Comparison of ENCODE assay signal across 8 mouse cellular contexts in the genomic region with DNA sequence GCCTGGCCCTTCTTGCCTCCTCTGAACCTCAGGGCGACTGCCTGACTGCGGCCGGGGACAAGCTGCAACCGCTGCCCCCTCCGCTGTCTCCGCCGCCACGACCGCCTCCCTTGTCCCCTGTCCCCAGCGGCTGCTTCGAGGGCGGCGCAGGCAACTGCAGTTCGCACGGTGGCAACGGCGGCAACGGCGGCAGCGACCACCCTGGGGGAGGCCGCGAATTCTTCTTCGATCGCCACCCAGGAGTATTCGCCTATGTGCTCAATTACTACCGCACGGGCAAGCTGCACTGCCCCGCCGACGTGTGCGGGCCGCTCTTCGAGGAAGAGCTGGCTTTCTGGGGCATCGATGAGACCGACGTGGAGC. TPM values are rescaled to one million over a fixed set of nuclear protein-coding genes. Genes with fewer than 3 reads are reported as not detected.
A peak's percentile ranks its signal among the peaks of the same experiment; 100 is the strongest.
DNase-seq lines count a peak whose midpoint lies in the region; ATAC-seq lines count a peak whose summit lies in the region.

No protein-coding gene starts in this region.

- no peaks in the 10 kb centered on the region for H3K36me3 ChIP-seq in heart, embryonic 12.5 days
- no peaks in the 10 kb centered on the region for H3K36me3 ChIP-seq in forebrain, embryonic 14.5 days (ENCODE audit: control insufficient read depth, insufficient read depth, low read length)
- no peaks in the 10 kb centered on the region for H3K36me3 ChIP-seq in neural tube, embryonic 12.5 days

- peak; percentile 23; the same call in 1 of the 2 replicates for ATAC-seq in heart, embryonic 12.5 days (ENCODE audit: insufficient number of reproducible peaks, low FRiP score)
- ATAC-seq in forebrain, embryonic 14.5 days = peak; percentile 54
- peak; percentile 42 for ATAC-seq in neural tube, embryonic 12.5 days (ENCODE audit: low FRiP score, low read depth)

- no peak overlapping the region for H3K27ac ChIP-seq in heart, embryonic 12.5 days (ENCODE audit: poor library complexity, severe bottlenecking)
- H3K27ac ChIP-seq in forebrain, embryonic 14.5 days (ENCODE audit: low read depth, low read length) = no peak overlapping the region
- H3K27ac ChIP-seq in neural tube, embryonic 12.5 days = no peak overlapping the region

- peak overlapping the region; percentile 64 for H3K4me3 ChIP-seq in heart, embryonic 12.5 days
- H3K4me3 ChIP-seq in forebrain, embryonic 14.5 days (ENCODE audit: low read depth, low read length) = peak overlapping the region; percentile 57
- H3K4me3 ChIP-seq in neural tube, embryonic 12.5 days = peak overlapping the region; percentile 49

- H3K9ac ChIP-seq in heart, embryonic 12.5 days = peak overlapping the region; percentile 60; the same call in 1 of the 2 replicates
- H3K9ac ChIP-seq in forebrain, embryonic 14.5 days (ENCODE audit: low read length) = peak overlapping the region; percentile 58
- 0 out of 2 replicates have a peak overlapping the region, but pooled peaks have one; percentile 42 for H3K9ac ChIP-seq in neural tube, embryonic 12.5 days

- H3K4me1 ChIP-seq in heart, embryonic 12.5 days (replicated peaks) = peaks cover 14% of the 10 kb centered on the region
- no peaks in the 10 kb centered on the region; the same call in 1 of the 2 replicates for H3K4me1 ChIP-seq in forebrain, embryonic 14.5 days (ENCODE audit: control insufficient read depth, insufficient read depth, low read length)
- H3K4me1 ChIP-seq in neural tube, embryonic 12.5 days = peaks cover 18% of the 10 kb centered on the region

- H3K9me3 ChIP-seq in heart, embryonic 12.5 days (replicated peaks) = no peaks in the 10 kb centered on the region
- no peaks in the 10 kb centered on the region for H3K9me3 ChIP-seq in forebrain, embryonic 14.5 days (replicated peaks; ENCODE audit: control insufficient read depth, low read length)
- no peaks in the 10 kb centered on the region for H3K9me3 ChIP-seq in neural tube, embryonic 12.5 days

- WGBS in heart, embryonic 12.5 days = 1% methylated on average over 36 of the region's 36 CpGs
- WGBS in forebrain, embryonic 14.5 days = under 1% methylated on average over 36 of the region's 36 CpGs
- 1% methylated on average over 36 of the region's 36 CpGs for WGBS in neural tube, embryonic 12.5 days

- peak overlapping the region; percentile 94 for H3K4me2 ChIP-seq in heart, embryonic 12.5 days
- H3K4me2 ChIP-seq in forebrain, embryonic 14.5 days (ENCODE audit: low read length) = peak overlapping the region; percentile 96
- peak overlapping the region; percentile 87 for H3K4me2 ChIP-seq in neural tube, embryonic 12.5 days (replicated peaks)

- DNase-seq in heart, adult 11 months = no peak
- peak; percentile 14 for DNase-seq in R1 (ENCODE audit: low read depth, low spot score)
- peak; percentile 28 for DNase-seq in forebrain, embryonic 14.5 days (ENCODE audit: low spot score)
- DNase-seq in kidney, postnatal 14 days = peak; percentile 2
- no peak for DNase-seq in urinary bladder, postnatal 10 days (ENCODE audit: low spot score)
- no peak for DNase-seq in layer of hippocampus, adult 11-12 months (ENCODE audit: low spot score)

- H3K27me3 ChIP-seq in heart, embryonic 12.5 days (replicated peaks) = peaks cover 44% of the 10 kb centered on the region
- peaks cover 18% of the 10 kb centered on the region for H3K27me3 ChIP-seq in forebrain, embryonic 14.5 days (replicated peaks; ENCODE audit: control insufficient read depth, insufficient read depth, low read length)
- peaks cover 36% of the 10 kb centered on the region for H3K27me3 ChIP-seq in neural tube, embryonic 12.5 days (replicated peaks)

RNA-seq across cellular contexts. Expression of a gene that starts 0.9 kb away (rescaled TPM):
- polyA plus RNA-seq in heart, embryonic 12.5 days (2016; fragmentation: Nextera tagmentation; extraction: Ambion mirVana) = 1.3 and 1.7 TPM in 2 replicates
- polyA plus RNA-seq in forebrain, embryonic 14.5 days (2014; fragmentation: Nextera tagmentation; extraction: Ambion mirVana) = 3.5 and 4.4 TPM in 2 replicates
- 1.9 and 2.2 TPM in 2 replicates for polyA plus RNA-seq in neural tube, embryonic 12.5 days (2016; fragmentation: Nextera tagmentation; extraction: Ambion mirVana)

Comparison
In these comparisons a context has a peak if more than half of its experiments do, and no peak if none do; other contexts are left out.
1. DNase-seq: peak in R1 (single experiment), forebrain, embryonic 14.5 days (single experiment) and kidney, postnatal 14 days (single experiment); none in heart, adult 11 months (single experiment), urinary bladder, postnatal 10 days (single experiment) and layer of hippocampus, adult 11-12 months (single experiment).
2. Peak in every context shown above with its lines, with median percentiles within 50 percentile points of each other: ATAC-seq, H3K4me2 ChIP-seq, H3K4me3 ChIP-seq and H3K9ac ChIP-seq.